Mouse (Mus musculus) kidney, embryonic 15.5 days (tissue): ENCODE measurements around the gene Eci3. TPM values are rescaled to one million over a fixed set of nuclear protein-coding genes. Genes with fewer than 3 reads are reported as not detected.
"Not testable (repeated sequence)": the region's sequence is repeated elsewhere in the genome, so short reads cannot be mapped to it uniquely, and the experiment has no call there.

Experiments used
- ATAC-seq: fragments of 200-750 bp; cut with Nextera tagmentation; replicated peaks from 2 replicates; pipeline ENCODE4 v1.8.0; 2017; ENCODE audit warnings: moderate TSS enrichment; ENCODE audit not compliant: low FRiP score
- H3K27ac ChIP-seq: fragments of 300-500 bp; sonication (generic); 2 replicates; pipeline ENCODE4 v1.5.1; 2015; ENCODE audit warnings: mild to moderate bottlenecking, inconsistent platforms
- H3K27me3 ChIP-seq: fragments of 300-500 bp; sonication (generic); 2 replicates; pipeline ENCODE4 v1.6.1; 2015; ENCODE audit warnings: inconsistent platforms
- H3K36me3 ChIP-seq: fragments of 300-500 bp; sonication (generic); 2 replicates; pipeline ENCODE4 v1.6.1; 2015; ENCODE audit warnings: inconsistent platforms
- H3K4me1 ChIP-seq: fragments of 300-500 bp; sonication (generic); 2 replicates; pipeline ENCODE4 v1.6.1; 2015; ENCODE audit warnings: inconsistent platforms
- H3K4me2 ChIP-seq: fragments of 300-500 bp; sonication (generic); 2 replicates; pipeline ENCODE4 v1.6.1; 2015; ENCODE audit warnings: moderate library complexity, mild to moderate bottlenecking, inconsistent platforms
- H3K4me3 ChIP-seq: fragments of 300-500 bp; sonication (generic); replicated peaks from 2 replicates; pipeline ENCODE4 v1.5.1; 2015; ENCODE audit warnings: mild to moderate bottlenecking, inconsistent platforms
- H3K9ac ChIP-seq: fragments of 300-500 bp; sonication (generic); 2 replicates; pipeline ENCODE4 v1.6.1; 2015; ENCODE audit warnings: mild to moderate bottlenecking, inconsistent platforms
- H3K9me3 ChIP-seq: fragments of 300-500 bp; sonication (generic); replicated peaks from 2 replicates; pipeline ENCODE4 v1.6.1; 2016; ENCODE audit warnings: inconsistent platforms
- WGBS: fragments of 180-500 bp; shearing (Covaris S2); methylation state at CpG from one replicate; pipeline ENCODE4 v1.1.7; 2015; ENCODE audit warnings: mixed read lengths; 5-methylcytosine and 5-hydroxymethylcytosine counted together
- polyA plus RNA-seq: library from polyadenylated mRNA; unstranded; fragments of >200 nt; fragmentation: Nextera tagmentation; extraction: Ambion mirVana; gene quantifications from 2 replicates; pipeline ENCODE4 v1.2.1, GENCODE M21; 2015

Eci3 gene
- 3.8 and 4.2 TPM in 2 replicates for polyA plus RNA-seq

DNA sequence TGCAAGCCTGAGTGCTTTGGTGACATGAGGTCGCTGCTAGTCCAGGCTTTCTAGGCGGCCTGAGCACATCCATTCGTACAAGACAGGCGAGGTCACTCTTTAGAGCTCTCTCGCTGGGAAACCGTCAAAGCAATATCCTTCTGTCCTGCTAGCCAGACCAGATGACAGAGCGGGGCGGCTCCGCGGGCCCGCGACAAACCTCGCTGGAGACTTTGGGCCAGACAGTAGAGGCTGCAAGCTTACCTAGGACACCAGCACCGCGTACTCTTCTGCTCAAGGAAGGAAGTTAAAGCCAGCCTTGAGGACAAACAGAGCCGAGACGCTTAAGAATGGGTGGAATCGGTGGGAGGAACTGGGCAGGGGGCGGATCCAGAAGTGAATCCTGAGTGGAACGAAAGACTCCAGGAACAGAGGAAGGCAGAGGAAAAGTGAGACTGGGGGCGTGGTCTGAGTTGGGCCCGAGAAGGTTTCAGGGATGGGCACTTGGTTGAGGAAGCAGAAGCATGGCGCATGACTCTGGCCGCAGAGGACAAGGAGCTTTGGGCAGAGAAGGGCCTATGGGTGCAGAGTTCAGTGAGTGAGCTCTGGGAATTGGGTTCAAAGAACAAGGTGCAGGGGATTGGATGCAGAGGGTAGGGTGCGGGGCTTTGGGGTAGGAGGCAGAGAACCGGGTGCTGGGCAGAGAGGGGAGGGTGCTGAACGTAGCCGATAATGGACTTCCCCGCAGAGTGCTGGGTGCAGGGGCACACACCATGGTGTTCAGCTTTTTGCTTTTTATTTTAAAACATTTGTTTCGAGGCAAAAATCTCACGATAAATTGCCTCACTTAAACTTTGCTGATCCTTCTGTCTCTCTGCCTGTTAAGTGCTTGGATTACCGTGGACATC, at the start of gene Eci3:
Eci3 (minus strand) TSS at position 300 of the 887 bp plus-strand sequence.
- Histone ChIP-seq H3K36me3 (no peaks in the 10 kb centered on the region), H3K4me1 (peaks cover 13% of the 10 kb centered on the region), H3K9ac (peak within 1 kb of the TSS; percentile 48), H3K4me2 (peak within 1 kb of the TSS; percentile 85), H3K9me3 (no peaks in the 10 kb centered on the region), H3K4me3 (peak within 1 kb of the TSS; percentile 51), H3K27me3 (peaks cover 23% of the 10 kb centered on the region), H3K27ac (no peak within 1 kb of the TSS)
- peak; percentile 91 for ATAC-seq
- 2% methylated on average over 32 of the region's 32 CpGs for WGBS

DNA sequence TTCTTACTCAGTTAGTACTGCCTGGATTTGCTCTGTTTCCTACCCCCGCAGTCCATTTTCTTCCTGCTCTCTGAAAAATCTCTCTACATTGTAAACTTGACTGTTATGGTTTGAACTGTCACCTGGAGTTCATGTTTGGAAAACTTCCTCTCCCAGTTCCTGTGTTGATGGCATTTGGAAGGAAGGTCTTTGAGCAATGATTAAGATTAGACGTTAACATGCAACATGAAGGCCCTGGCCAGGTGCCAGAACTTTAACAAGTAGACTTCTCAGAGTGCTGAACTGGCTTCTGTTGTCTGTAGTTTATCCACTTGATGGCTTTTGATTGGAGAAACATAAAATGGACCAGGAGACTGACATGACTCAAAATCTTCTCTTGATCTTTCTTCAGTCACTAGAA, 32.3 kb upstream of the Eci3 start:
- H3K36me3 ChIP-seq = no peaks in the 10 kb centered on the region
- H3K9ac ChIP-seq = no peak overlapping the region
- no peak for ATAC-seq
- no peak overlapping the region for H3K27ac ChIP-seq
- no peak overlapping the region for H3K4me3 ChIP-seq
- H3K9me3 ChIP-seq = no peaks in the 10 kb centered on the region
- H3K27me3 ChIP-seq = no peaks in the 10 kb centered on the region
- peaks cover 11% of the 10 kb centered on the region for H3K4me1 ChIP-seq
- 59% methylated on average over 2 of the region's 2 CpGs for WGBS
- H3K4me2 ChIP-seq = no peak overlapping the region

DNA sequence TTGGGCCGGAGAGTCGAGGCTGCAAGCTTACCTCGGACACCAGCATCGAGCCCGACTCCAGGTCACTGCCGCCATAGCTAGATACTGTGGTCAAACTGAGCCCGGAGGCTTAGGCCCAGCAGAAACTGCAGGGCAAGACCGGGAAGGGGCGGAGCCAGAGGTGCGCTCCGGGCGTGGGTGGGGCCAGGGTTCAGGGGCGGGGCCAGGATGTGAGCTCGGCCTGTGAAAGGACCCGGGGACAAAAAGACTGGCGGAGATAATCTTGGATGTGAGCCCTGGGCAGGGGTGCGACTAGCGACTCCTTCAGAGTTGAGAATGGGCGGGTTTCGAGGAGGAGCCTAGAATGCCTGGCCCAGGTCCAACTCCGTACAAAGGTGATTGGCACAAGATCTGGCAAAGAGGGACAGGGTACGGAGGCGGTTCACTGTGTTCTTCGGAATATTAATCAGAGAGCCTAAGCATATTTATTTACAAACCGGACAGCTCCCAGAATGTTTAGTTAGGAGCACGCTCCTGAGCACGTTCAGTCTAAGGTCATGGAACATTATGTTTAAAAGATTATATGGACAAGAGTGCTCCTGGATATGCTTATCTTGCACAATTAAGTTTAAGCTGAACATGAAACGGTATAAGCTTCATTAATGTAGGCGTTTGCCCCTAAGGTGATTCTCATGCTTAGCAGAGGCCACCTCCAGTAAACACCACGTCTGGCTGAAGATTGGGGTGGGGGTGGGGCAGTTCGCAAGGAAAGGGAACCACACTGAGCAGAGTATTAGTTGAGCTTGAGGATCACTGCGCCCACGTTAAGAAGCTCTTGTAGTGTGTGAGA, 30.6 kb upstream of the Eci3 start:
- Histone ChIP-seq H3K36me3 (peaks cover 13% of the 10 kb centered on the region), H3K4me3 (peak overlapping the region; percentile 55), H3K9ac (peak overlapping the region; percentile 70), H3K4me2 (peak overlapping the region; percentile 71), H3K27me3 (no peaks in the 10 kb centered on the region), H3K9me3 (no peaks in the 10 kb centered on the region), H3K4me1 (peaks cover 11% of the 10 kb centered on the region), H3K27ac (peak overlapping the region; percentile 84)
- peak; percentile 99 for ATAC-seq
- 1% methylated on average over 33 of the region's 33 CpGs for WGBS

DNA sequence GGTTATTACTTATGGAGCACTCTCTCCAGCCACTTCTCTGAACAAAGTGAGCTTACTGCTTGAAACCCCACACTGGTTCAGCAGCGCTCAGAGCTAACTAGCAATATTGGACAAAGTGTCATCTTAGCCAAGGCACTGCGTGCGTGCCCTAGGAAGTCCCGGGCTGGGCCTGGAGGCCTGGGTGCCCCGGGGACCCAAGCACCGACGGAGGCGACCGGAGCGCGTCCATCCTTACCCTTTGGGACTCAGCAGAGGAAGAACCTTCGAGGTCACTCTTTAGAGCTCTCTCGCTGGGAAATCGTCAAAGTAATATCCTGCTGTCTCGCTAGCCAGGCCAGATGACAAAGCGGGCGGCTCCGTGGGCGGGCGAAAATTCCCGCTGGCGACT, 30.0 kb upstream of the Eci3 start:
- Histone ChIP-seq H3K27me3 (no peaks in the 10 kb centered on the region), H3K4me3 (peak overlapping the region; percentile 55), H3K9me3 (no peaks in the 10 kb centered on the region), H3K9ac (peak overlapping the region; percentile 70), H3K4me2 (peak overlapping the region; percentile 71), H3K27ac (peak overlapping the region; percentile 84), H3K4me1 (peaks cover 11% of the 10 kb centered on the region), H3K36me3 (peaks cover 19% of the 10 kb centered on the region)
- under 1% methylated on average over 22 of the region's 22 CpGs for WGBS
- ATAC-seq = peak; percentile 75

DNA sequence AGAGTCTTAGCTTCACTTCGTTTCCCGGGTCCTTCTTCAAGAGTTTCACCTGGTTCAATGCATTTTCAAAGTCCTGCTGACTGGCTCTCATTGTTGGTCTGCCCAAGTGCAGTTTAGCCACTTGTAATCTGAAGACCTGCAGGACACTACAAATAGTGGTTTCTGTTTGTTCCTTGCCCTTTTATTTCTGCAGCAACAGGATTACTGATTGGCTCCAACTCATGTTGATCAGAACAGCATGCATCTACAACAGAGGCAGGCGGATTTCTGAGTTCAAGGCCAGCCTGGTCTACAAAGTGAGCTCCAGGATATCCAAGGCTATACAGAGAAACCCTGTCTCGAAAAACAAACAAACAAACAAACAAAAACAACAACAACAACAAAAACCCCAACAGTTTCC, 29.5 kb upstream of the Eci3 start:
- peaks cover 24% of the 10 kb centered on the region for H3K36me3 ChIP-seq
- WGBS = 78% methylated on average over 4 of the region's 4 CpGs

DNA sequence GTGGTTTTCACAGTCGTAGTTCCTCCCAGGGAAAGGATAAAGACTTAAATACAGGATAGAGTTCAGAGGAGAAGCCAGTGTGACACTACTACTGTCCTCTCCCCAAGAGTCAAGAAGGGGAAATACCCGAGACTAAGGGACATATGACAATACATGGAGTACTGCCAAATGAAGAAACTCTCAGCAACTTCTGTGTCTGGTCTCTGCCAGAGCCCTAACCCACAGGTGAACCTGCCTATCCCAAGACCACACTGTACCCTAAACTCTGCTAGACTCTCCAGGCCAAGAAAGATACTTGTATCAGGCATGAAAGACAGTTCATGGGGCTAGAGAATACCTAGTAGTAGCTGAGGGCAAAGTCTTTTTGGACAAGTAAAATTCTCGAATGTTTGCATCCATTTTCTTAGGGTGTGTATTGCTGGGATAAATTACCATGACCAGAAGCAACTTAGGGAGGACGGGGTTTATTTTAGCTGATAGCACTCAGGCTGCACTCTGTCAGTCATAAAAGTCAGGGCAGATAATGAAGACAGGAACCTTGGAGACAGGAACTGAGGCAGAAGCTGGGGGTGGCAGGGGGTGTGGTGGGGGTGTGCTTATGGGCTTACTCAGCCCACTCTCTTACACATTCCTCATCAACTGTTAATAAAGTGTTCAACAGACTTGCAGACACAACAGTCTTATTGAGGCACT, 28.1 kb upstream of the Eci3 start:
- Histone ChIP-seq H3K4me1 (peaks cover 11% of the 10 kb centered on the region), H3K4me2 (no peak overlapping the region), H3K27ac (no peak overlapping the region), H3K36me3 (peaks cover 38% of the 10 kb centered on the region), H3K9me3 (no peaks in the 10 kb centered on the region), H3K4me3 (no peak overlapping the region), H3K9ac (no peak overlapping the region), H3K27me3 (no peaks in the 10 kb centered on the region)
- 58% methylated on average over 4 of the region's 4 CpGs for WGBS
- no peak for ATAC-seq

More for the DNA sequence above, 29.5 kb upstream of the Eci3 start:
- Histone ChIP-seq H3K4me3 (peak overlapping the region; percentile 55), H3K9me3 (no peaks in the 10 kb centered on the region), H3K9ac (peak overlapping the region; percentile 70; the same call in 1 of the 2 replicates), H3K4me1 (peaks cover 11% of the 10 kb centered on the region), H3K27me3 (no peaks in the 10 kb centered on the region), H3K4me2 (peak overlapping the region; percentile 71), H3K27ac (no peak overlapping the region)
- no peak for ATAC-seq

DNA sequence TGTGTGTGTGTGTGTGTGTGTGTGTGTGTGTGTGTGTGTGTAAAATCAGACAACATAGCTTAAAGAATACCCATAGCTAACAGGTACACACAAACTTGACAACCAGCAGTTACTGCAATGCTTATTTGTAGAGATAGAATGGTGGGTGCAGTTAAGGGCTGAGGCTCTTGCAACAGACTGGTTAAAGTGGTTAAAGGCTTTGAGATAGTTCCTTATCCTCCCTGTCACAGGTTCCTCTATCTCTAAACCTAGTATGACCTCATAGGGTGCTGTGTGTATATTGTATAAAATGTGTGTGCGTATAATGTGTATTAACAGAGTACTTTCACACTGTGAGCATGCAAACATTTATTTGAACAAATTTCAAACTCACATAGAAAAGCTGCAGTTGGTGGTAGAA, 19.9 kb upstream of the Eci3 start:
- ATAC-seq, H3K27me3 ChIP-seq, H3K27ac ChIP-seq, H3K4me3 ChIP-seq, H3K4me2 ChIP-seq, H3K4me1 ChIP-seq, H3K9ac ChIP-seq, H3K9me3 ChIP-seq: not testable (repeated sequence)
- peaks cover 89% of the 10 kb centered on the region for H3K36me3 ChIP-seq
- WGBS = 90% methylated on average over 1 of the region's 1 CpGs

DNA sequence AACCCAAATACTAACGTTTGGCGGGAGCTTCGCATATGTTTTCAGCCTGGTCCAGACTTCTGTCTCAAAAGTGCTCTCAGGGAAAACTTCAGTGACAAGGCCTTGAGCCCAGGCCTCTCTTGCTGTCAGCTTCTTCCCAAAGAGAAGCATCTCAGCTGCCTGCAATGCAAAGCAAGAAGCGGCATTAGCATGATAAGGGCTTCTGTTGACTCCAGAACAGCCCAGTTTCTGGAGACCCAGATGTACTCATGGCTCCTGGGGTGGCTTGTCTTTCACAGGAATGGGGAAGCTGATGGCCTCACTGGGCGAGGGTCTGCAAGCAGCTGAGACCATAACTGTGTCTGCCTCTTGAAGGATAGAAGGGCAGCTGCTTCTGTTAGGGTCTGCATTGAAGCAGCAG, 15.0 kb upstream of the Eci3 start:
- WGBS = 81% methylated on average over 5 of the region's 5 CpGs
- peaks cover 62% of the 10 kb centered on the region for H3K36me3 ChIP-seq
- not testable (repeated sequence) for H3K4me1 ChIP-seq, H3K9ac ChIP-seq, H3K4me3 ChIP-seq, ATAC-seq, H3K27me3 ChIP-seq, H3K4me2 ChIP-seq, H3K27ac ChIP-seq, H3K9me3 ChIP-seq

DNA sequence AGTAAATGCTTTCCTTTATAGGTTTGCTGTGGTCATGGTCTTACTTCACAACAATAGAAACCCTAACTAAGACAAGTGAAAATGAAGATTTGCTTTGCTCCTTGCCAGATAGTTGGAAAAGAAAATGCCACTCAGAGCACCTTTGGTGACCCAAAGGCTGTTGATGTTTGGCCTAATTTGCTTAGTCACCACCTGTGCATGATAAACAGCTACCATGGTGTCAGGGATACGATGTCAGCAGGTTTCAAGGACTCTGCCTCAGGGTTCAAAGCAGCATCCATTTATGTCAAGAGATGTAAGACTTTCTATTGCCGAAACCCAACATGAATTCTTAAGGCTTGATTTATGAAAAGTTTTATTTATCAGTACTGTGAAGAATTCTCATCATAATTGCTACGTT, 13.8 kb upstream of the Eci3 start:
- no peaks in the 10 kb centered on the region for H3K4me1 ChIP-seq
- H3K27me3 ChIP-seq = no peaks in the 10 kb centered on the region
- H3K9me3 ChIP-seq = no peaks in the 10 kb centered on the region
- H3K27ac ChIP-seq = no peak overlapping the region
- H3K4me3 ChIP-seq = no peak overlapping the region
- no peak overlapping the region for H3K9ac ChIP-seq
- peaks cover 56% of the 10 kb centered on the region for H3K36me3 ChIP-seq
- H3K4me2 ChIP-seq = no peak overlapping the region
- no peak for ATAC-seq
- WGBS = 91% methylated on average over 3 of the region's 3 CpGs

DNA sequence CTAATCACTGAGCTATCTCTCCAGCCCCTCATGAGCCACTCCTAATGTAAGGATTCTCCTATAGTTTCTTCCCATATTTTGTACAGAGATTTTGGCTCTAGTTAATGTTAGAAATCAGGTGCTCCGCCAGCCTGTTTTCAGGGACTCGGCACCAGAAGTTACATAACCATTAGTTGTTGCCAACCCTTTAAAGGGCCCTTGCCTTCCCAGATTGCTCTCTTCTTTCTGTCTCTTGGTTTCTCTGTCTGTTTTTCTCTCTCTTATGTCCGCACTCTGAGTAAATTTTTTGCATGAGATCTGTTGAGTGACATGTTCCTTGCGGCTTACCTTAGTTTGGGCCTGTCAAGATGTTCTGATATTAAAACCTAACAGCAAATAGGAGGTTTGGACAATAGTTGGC, 12.5 kb upstream of the Eci3 start:
- no peak overlapping the region for H3K27ac ChIP-seq
- no peak overlapping the region for H3K9ac ChIP-seq
- H3K36me3 ChIP-seq = peaks cover 44% of the 10 kb centered on the region
- H3K9me3 ChIP-seq = no peaks in the 10 kb centered on the region
- no peaks in the 10 kb centered on the region for H3K27me3 ChIP-seq
- H3K4me3 ChIP-seq = no peak overlapping the region
- H3K4me2 ChIP-seq = no peak overlapping the region
- H3K4me1 ChIP-seq = no peaks in the 10 kb centered on the region
- WGBS = 91% methylated on average over 4 of the region's 4 CpGs
- no peak for ATAC-seq

DNA sequence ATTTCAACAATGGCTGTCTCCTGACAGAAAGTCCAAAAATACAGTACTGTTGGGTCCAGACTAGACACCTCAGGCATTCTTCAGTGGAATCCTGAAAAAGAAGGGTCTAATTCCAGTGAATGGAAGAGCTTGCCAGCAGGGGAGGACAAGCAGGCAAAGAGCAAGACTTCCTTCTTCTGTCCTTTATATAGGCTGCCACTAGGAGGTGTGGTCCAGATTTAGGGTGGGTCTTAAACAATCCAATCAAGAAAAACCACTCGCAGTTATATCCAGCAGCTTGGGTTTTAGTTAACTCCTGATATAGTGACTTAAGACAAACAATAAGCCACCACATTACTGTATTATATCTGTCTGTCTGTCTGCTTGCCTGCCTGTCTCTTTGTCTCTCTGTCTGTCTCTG, 10.2 kb upstream of the Eci3 start:
- Histone ChIP-seq H3K4me2 (no peak overlapping the region), H3K27me3 (no peaks in the 10 kb centered on the region), H3K27ac (no peak overlapping the region), H3K9ac (no peak overlapping the region), H3K4me1 (no peaks in the 10 kb centered on the region), H3K36me3 (peaks cover 21% of the 10 kb centered on the region), H3K9me3 (no peaks in the 10 kb centered on the region), H3K4me3 (no peak overlapping the region)
- 58% methylated on average over 1 of the region's 1 CpGs for whole genome bisulfite sequencing
- ATAC-seq = no peak

DNA sequence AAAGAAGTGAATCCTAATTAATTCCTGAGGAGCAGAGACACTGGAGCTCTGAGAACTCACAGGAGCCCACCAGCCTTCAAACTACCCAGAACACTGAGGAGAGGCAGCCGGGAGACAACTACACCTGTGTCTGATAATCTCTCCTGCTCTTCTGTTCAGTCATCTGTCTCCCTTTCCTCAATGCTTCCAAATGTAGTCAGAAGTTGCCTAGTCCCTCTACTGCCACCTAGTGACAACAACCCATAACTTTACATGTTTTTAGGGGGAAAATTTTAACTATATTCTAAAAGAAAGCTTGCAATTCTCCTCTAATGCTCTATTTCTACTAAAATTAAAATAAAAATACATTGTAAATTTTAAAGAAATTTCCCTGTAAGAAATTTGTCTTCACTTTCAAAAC, 9.5 kb upstream of the Eci3 start:
- no peak for ATAC-seq

More for the DNA sequence above, 9.5 kb upstream of the Eci3 start:
- Histone ChIP-seq H3K4me2 (no peak overlapping the region), H3K36me3 (peaks cover 14% of the 10 kb centered on the region), H3K9ac (no peak overlapping the region), H3K4me1 (no peaks in the 10 kb centered on the region), H3K27ac (no peak overlapping the region), H3K4me3 (no peak overlapping the region), H3K9me3 (no peaks in the 10 kb centered on the region), H3K27me3 (no peaks in the 10 kb centered on the region)
- WGBS = 57% methylated on average over 1 of the region's 1 CpGs
